Mouse (Mus musculus) liver, embryonic 14.5 days (tissue): Measurements from ENCODE around the gene Adamts4. TPM values are rescaled to one million over a fixed set of nuclear protein-coding genes. Genes with fewer than 3 reads are reported as not detected.

ENCODE experiments used
- ATAC-seq: fragments of 200-750 bp; cut with Nextera tagmentation; 2 replicates; pipeline ENCODE4 v1.8.0; 2017; ENCODE audit warnings: moderate number of reproducible peaks, mild to moderate bottlenecking, moderate library complexity; ENCODE audit not compliant: insufficient read depth
- DNase-seq, 3 experiments: peaks; one replicate each; pipeline ENCODE4 v3.0.0-alpha.2; 2012 to 2013; ENCODE audit warnings: low read depth in 3 of 3, low spot score in 3 of 3
- H3K27ac ChIP-seq: fragments of 300-500 bp; sonication (generic); 2 replicates; pipeline ENCODE4 v1.5.1; 2014; ENCODE audit warnings: moderate library complexity, mild to moderate bottlenecking, control low read depth, inconsistent platforms
- H3K27me3 ChIP-seq: fragments of 300-500 bp; sonication (generic); 2 replicates; pipeline ENCODE4 v1.6.1; 2014; ENCODE audit warnings: mild to moderate bottlenecking, low read length, moderate library complexity; ENCODE audit not compliant: control insufficient read depth, insufficient read depth
- H3K36me3 ChIP-seq: fragments of 300-500 bp; sonication (generic); replicated peaks from 2 replicates; pipeline ENCODE4 v1.6.1; 2014; ENCODE audit warnings: low read depth; ENCODE audit not compliant: control insufficient read depth, insufficient read depth
- H3K4me1 ChIP-seq, 2 experiments: fragments of 200-500 bp in 1 of 2; fragments of 300-500 bp in 1 of 2; sonication (generic) in 1 of 2; replicated peaks; 2 replicates each; pipeline ENCODE4 v1.6.1; 2012 to 2014; ENCODE audit warnings: antibody characterized with exemption in 1 of 2, inconsistent platforms in 1 of 2, low read length in 1 of 2; ENCODE audit not compliant: control insufficient read depth in 2 of 2, insufficient read depth in 2 of 2
- H3K4me2 ChIP-seq: fragments of 300-500 bp; sonication (generic); 2 replicates; pipeline ENCODE4 v1.6.1; 2014; ENCODE audit warnings: low read depth, mild to moderate bottlenecking, control low read depth, moderate library complexity
- H3K4me3 ChIP-seq, 2 experiments: fragments of 200-500 bp in 1 of 2; fragments of 300-500 bp in 1 of 2; sonication (generic) in 1 of 2; 2 replicates each; pipeline ENCODE4 v1.5.1; 2012 to 2014; ENCODE audit warnings: low read depth in 2 of 2, low read length in 2 of 2, mild to moderate bottlenecking in 2 of 2, control low read depth in 1 of 2, inconsistent platforms in 1 of 2, moderate library complexity in 1 of 2; ENCODE audit not compliant: insufficient read depth in 1 of 2
- H3K9ac ChIP-seq: fragments of 300-500 bp; sonication (generic); replicated peaks from 2 replicates; pipeline ENCODE4 v1.6.1; 2014; ENCODE audit warnings: mild to moderate bottlenecking, control low read depth, moderate library complexity
- H3K9me3 ChIP-seq: fragments of 300-500 bp; sonication (generic); 2 replicates; pipeline ENCODE4 v1.6.1; 2016; ENCODE audit warnings: low read length, mixed read lengths; ENCODE audit not compliant: control insufficient read depth
- CTCF ChIP-seq: IDR thresholded peaks from 2 replicates; pipeline ENCODE4 v1.5.1; 2016; ENCODE audit warnings: antibody characterized with exemption, low read depth, control low read depth
- EP300 ChIP-seq: IDR thresholded peaks from 2 replicates; pipeline ENCODE4 v1.6.1; 2016; ENCODE audit warnings: antibody characterized with exemption, low read depth
- WGBS: fragments of 180-500 bp; shearing (Covaris S2); extraction: QIAGEN DNeasy Blood & Tissue Kit; methylation state at CpG from one replicate; pipeline ENCODE4 v1.1.7; 2014; ENCODE audit not compliant: insufficient replicate concordance; 5-methylcytosine and 5-hydroxymethylcytosine counted together
- polyA plus RNA-seq, 2 experiments: library from polyadenylated mRNA; depleted of rRNA in 1 of 2; stranded (reverse) in 1 of 2; unstranded in 1 of 2; fragments of >200 nt; fragmentation: Nextera tagmentation in 1 of 2; extraction: Ambion mirVana in 1 of 2; gene quantifications; 2 replicates each; pipeline versions ENCODE4 v1.2.1 to v1.2.3; 2012 to 2014

The Adamts4 gene
- polyA plus RNA-seq, 2 experiments, result 0.13 to 0.17 TPM

GRCm38 (mm10) chr1:171287136-171288081 lies 37.2 kb downstream of the Adamts4 start, which contains the start of gene Usp21:
Gene Usp21, minus strand, starts transcription at chr1:171287991.
- H3K36me3 ChIP-seq, result peaks cover 26% of the 10 kb centered on the region
- WGBS, result 2% methylated on average over 49 of the region's 49 CpGs
- H3K27ac ChIP-seq, result peak within 1 kb of the TSS; percentile 65
- peak within 1 kb of the TSS; percentile 95 for H3K9ac ChIP-seq
- no peak for TF ChIP-seq CTCF
- TF ChIP-seq EP300, result no peak
- peaks cover 18 to 19% of the 10 kb centered on the region in 2 experiments for H3K4me1 ChIP-seq
- ATAC-seq, result peak; percentile 93
- peak within 1 kb of the TSS; percentile 79 for H3K4me2 ChIP-seq
- peak within 1 kb of the TSS; percentile 86 to 90 for H3K4me3 ChIP-seq
- H3K27me3 ChIP-seq, result no peaks in the 10 kb centered on the region
- peak; percentile 81 to 83 (median 82) for DNase-seq
- no peaks in the 10 kb centered on the region for H3K9me3 ChIP-seq

GRCm38 (mm10) chr1:171288328-171288727 lies 38.1 kb downstream of the Adamts4 start:
- H3K27ac ChIP-seq, result peak overlapping the region; percentile 65

GRCm38 (mm10) chr1:171293351-171293750 lies 43.1 kb downstream of the Adamts4 start:
- Histone ChIP-seq H3K4me3 (peak overlapping the region in 1 of 2 experiments; percentile 94; a peak in 2 of 4 replicates), H3K4me1 (peaks cover 14 to 25% of the 10 kb centered on the region in 2 experiments), H3K36me3 (peaks cover 6% of the 10 kb centered on the region), H3K4me2 (peak overlapping the region; percentile 76), H3K27ac (no peak overlapping the region), H3K27me3 (peaks cover 12% of the 10 kb centered on the region), H3K9me3 (no peaks in the 10 kb centered on the region), H3K9ac (no peak overlapping the region)
- DNase-seq (no peak), ATAC-seq (no peak)
- WGBS, result 77% methylated on average over 3 of the region's 3 CpGs
- TF ChIP-seq CTCF (no peak), EP300 (no peak)

More at GRCm38 (mm10) chr1:171288328-171288727, 38.1 kb downstream of the Adamts4 start:
- no peak for TF ChIP-seq CTCF
- TF ChIP-seq EP300, result no peak
- H3K9ac ChIP-seq, result no peak overlapping the region; the same call in 1 of the 2 replicates
- WGBS, result 63% methylated on average over 4 of the region's 4 CpGs
- no peaks in the 10 kb centered on the region for H3K27me3 ChIP-seq
- no peak for DNase-seq
- H3K9me3 ChIP-seq, result no peaks in the 10 kb centered on the region
- H3K4me3 ChIP-seq, result peak overlapping the region in 1 of 2 experiments; percentile 86; a peak in 2 of 4 replicates
- peak overlapping the region; percentile 67 for H3K4me2 ChIP-seq
- H3K4me1 ChIP-seq, result peaks cover 19 to 23% of the 10 kb centered on the region in 2 experiments
- H3K36me3 ChIP-seq, result peaks cover 21% of the 10 kb centered on the region
- no peak for ATAC-seq

GRCm38 (mm10) chr1:171293906-171294297 lies 43.7 kb downstream of the Adamts4 start:
- TF ChIP-seq CTCF, result no peak
- TF ChIP-seq EP300, result no peak
- Histone ChIP-seq H3K9ac (peak overlapping the region; percentile 95), H3K27ac (peak overlapping the region; percentile 88), H3K4me2 (peak overlapping the region; percentile 76), H3K36me3 (peaks cover 1% of the 10 kb centered on the region; the same call in 1 of the 2 replicates), H3K4me1 (peaks cover 13 to 24% of the 10 kb centered on the region in 2 experiments), H3K4me3 (peak overlapping the region; percentile 94 to 99), H3K9me3 (no peaks in the 10 kb centered on the region), H3K27me3 (peaks cover 12% of the 10 kb centered on the region)
- ATAC-seq (no peak), DNase-seq (no peak)
- 44% methylated on average over 5 of the region's 5 CpGs for WGBS
